Mouse (Mus musculus) neural tube, embryonic 15.5 days (tissue): Measurements from ENCODE around the gene Ppfia1. TPM values are rescaled to one million over a fixed set of nuclear protein-coding genes. Genes with fewer than 3 reads are reported as not detected.
A peak's percentile ranks its signal among the peaks of the same experiment; 100 is the strongest.

Experiments
- ATAC-seq: fragments of 200-750 bp; cut with Nextera tagmentation; 2 replicates; pipeline ENCODE4 v1.8.0; 2017; ENCODE audit warnings: mild to moderate bottlenecking, moderate TSS enrichment, moderate library complexity; ENCODE audit not compliant: low FRiP score
- H3K27ac ChIP-seq: fragments of 300-500 bp; sonication (generic); replicated peaks from 2 replicates; pipeline ENCODE4 v1.5.1; 2015; ENCODE audit warnings: mild to moderate bottlenecking, inconsistent platforms
- H3K27me3 ChIP-seq: fragments of 300-500 bp; sonication (generic); replicated peaks from 2 replicates; pipeline ENCODE4 v1.6.1; 2015; ENCODE audit warnings: inconsistent platforms
- H3K36me3 ChIP-seq: fragments of 300-500 bp; sonication (generic); 2 replicates; pipeline ENCODE4 v1.6.1; 2015; ENCODE audit warnings: inconsistent platforms
- H3K4me1 ChIP-seq: fragments of 300-500 bp; sonication (generic); 2 replicates; pipeline ENCODE4 v1.6.1; 2015; ENCODE audit warnings: inconsistent platforms
- H3K4me2 ChIP-seq: fragments of 300-500 bp; sonication (generic); 2 replicates; pipeline ENCODE4 v1.6.1; 2015; ENCODE audit warnings: inconsistent platforms, mild to moderate bottlenecking, moderate library complexity
- H3K4me3 ChIP-seq: fragments of 300-500 bp; sonication (generic); replicated peaks from 2 replicates; pipeline ENCODE4 v1.5.1; 2015; ENCODE audit warnings: mild to moderate bottlenecking, inconsistent platforms
- H3K9ac ChIP-seq: fragments of 300-500 bp; sonication (generic); replicated peaks from 2 replicates; pipeline ENCODE4 v1.6.1; 2015; ENCODE audit warnings: mild to moderate bottlenecking, inconsistent platforms
- H3K9me3 ChIP-seq: fragments of 300-500 bp; sonication (generic); replicated peaks from 2 replicates; pipeline ENCODE4 v1.6.1; 2016; ENCODE audit warnings: inconsistent platforms
- WGBS: fragments of 180-500 bp; shearing (Covaris S2); methylation state at CpG from one replicate; pipeline ENCODE4 v1.1.7; 2015; ENCODE audit warnings: mixed read lengths; 5-methylcytosine and 5-hydroxymethylcytosine counted together
- polyA plus RNA-seq: library from polyadenylated mRNA; unstranded; fragments of >200 nt; fragmentation: Nextera tagmentation; extraction: Ambion mirVana; gene quantifications from 2 replicates; pipeline ENCODE4 v1.2.1, GENCODE M21; 2015

The Ppfia1 gene
- polyA plus RNA-seq, 1 experiment from 2014 or later = 22.3 TPM

- Histone ChIP-seq H3K36me3 (no peaks in the 10 kb centered on the region), H3K4me1 (no peaks in the 10 kb centered on the region), H3K27me3 (no peaks in the 10 kb centered on the region), H3K27ac (no peak overlapping the region), H3K9me3 (no peaks in the 10 kb centered on the region), H3K4me2 (no peak overlapping the region), H3K4me3 (no peak overlapping the region), H3K9ac (no peak overlapping the region)
- ATAC-seq = no peak
- 72% methylated on average over 7 of the region's 7 CpGs for WGBS
Measured at GRCm38 (mm10) chr7:144569428-144569827, 15.9 kb upstream of the Ppfia1 start.

- Histone ChIP-seq H3K4me3 (no peak overlapping the region), H3K4me1 (no peaks in the 10 kb centered on the region), H3K27me3 (no peaks in the 10 kb centered on the region), H3K9ac (no peak overlapping the region), H3K36me3 (no peaks in the 10 kb centered on the region), H3K27ac (no peak overlapping the region), H3K9me3 (no peaks in the 10 kb centered on the region), H3K4me2 (no peak overlapping the region)
- no peak for ATAC-seq
Measured at GRCm38 (mm10) chr7:144568091-144568490, 14.6 kb upstream of the Ppfia1 start.

- Histone ChIP-seq H3K4me1 (no peaks in the 10 kb centered on the region), H3K27ac (no peak overlapping the region), H3K4me2 (no peak overlapping the region), H3K9me3 (no peaks in the 10 kb centered on the region), H3K4me3 (no peak overlapping the region), H3K27me3 (no peaks in the 10 kb centered on the region), H3K36me3 (no peaks in the 10 kb centered on the region), H3K9ac (no peak overlapping the region)
- no peak for ATAC-seq
- WGBS = 77% methylated on average over 3 of the region's 3 CpGs
Measured at GRCm38 (mm10) chr7:144566921-144567682, 13.6 kb upstream of the Ppfia1 start.

DNA sequence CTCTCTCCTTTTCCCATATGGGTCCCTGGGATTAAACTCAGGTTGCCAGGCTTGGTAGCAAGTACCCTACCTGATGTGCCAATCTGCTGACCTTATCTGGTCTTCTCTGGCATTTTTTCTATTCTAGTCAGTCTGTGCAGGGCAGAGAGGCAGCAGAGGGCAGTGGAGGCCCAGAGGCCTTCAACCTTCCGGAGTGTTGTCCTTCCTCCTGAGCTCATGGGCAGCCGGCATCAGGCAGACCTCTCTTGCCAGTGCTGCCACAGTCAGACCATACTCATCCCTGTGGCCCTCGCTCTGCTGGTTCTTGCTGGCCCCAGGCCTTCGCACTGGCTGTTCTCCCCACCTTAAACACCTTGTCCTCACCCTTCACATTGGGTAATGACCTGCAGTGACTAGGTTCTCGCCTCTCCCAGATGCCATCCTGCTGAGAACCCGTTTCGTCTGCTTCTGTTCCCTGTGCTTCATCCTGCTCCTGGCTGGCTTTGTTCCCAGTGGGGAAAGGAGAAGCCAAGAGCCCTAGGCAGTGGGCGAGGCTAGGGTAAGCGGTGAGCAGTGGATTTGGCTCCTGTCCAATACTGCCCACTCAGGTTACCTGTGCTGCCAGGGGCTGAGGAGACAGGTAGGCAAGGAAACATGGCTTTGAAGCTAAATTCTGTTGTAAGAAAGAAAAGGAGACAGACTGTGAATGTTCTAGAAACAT, 10.1 kb upstream of the Ppfia1 start:
- Histone ChIP-seq H3K36me3 (no peaks in the 10 kb centered on the region), H3K27me3 (no peaks in the 10 kb centered on the region), H3K4me2 (no peak overlapping the region), H3K4me3 (no peak overlapping the region), H3K9ac (no peak overlapping the region), H3K27ac (no peak overlapping the region), H3K4me1 (no peaks in the 10 kb centered on the region), H3K9me3 (no peaks in the 10 kb centered on the region)
- WGBS = 71% methylated on average over 9 of the region's 9 CpGs
- ATAC-seq = no peak

DNA sequence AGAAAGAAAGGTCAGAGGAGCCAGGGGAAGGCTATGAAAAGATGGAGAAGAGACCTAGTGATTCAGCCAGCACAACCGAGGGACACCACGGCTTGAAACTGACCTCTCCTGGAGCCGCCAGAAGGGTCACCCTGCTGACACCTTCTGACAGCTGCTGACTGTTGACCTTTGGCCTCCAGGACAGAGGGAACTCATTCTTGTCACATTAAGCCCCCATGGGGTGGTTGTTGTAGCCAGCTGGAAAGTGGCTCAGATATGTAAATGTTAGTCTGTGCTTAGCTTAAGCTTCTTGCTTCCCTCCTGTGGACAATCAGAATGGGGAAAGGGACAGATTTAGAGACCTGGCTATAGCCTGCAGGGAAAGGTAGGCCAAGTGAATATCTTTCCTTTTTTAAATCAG, 8.5 kb upstream of the Ppfia1 start:
- H3K4me1 ChIP-seq = no peaks in the 10 kb centered on the region
- 10% methylated on average over 3 of the region's 3 CpGs for WGBS
- H3K27ac ChIP-seq = no peak overlapping the region
- no peak overlapping the region for H3K9ac ChIP-seq
- H3K27me3 ChIP-seq = no peaks in the 10 kb centered on the region
- no peak overlapping the region for H3K4me3 ChIP-seq
- H3K4me2 ChIP-seq = no peak overlapping the region
- H3K9me3 ChIP-seq = no peaks in the 10 kb centered on the region
- no peaks in the 10 kb centered on the region for H3K36me3 ChIP-seq
- ATAC-seq = no peak

- Histone ChIP-seq H3K9me3 (no peaks in the 10 kb centered on the region), H3K36me3 (no peaks in the 10 kb centered on the region), H3K4me2 (no peak overlapping the region), H3K4me1 (no peaks in the 10 kb centered on the region), H3K27me3 (0 out of 2 replicates have a peak, but pooled peaks cover 2% of the 10 kb centered on the region), H3K9ac (no peak overlapping the region), H3K27ac (no peak overlapping the region), H3K4me3 (no peak overlapping the region)
- WGBS = 88% methylated on average over 4 of the region's 4 CpGs
- ATAC-seq = no peak
Measured at GRCm38 (mm10) chr7:144560594-144560993, 7.1 kb upstream of the Ppfia1 start.

- H3K27me3 ChIP-seq = 0 out of 2 replicates have a peak, but pooled peaks cover 7% of the 10 kb centered on the region
- no peak overlapping the region for H3K9ac ChIP-seq
- 52% methylated on average over 6 of the region's 6 CpGs for WGBS
- H3K4me3 ChIP-seq = no peak overlapping the region
- H3K36me3 ChIP-seq = no peaks in the 10 kb centered on the region
- H3K4me2 ChIP-seq = no peak overlapping the region
- peaks cover 5% of the 10 kb centered on the region for H3K4me1 ChIP-seq
- no peaks in the 10 kb centered on the region for H3K9me3 ChIP-seq
- ATAC-seq = no peak
- no peak overlapping the region for H3K27ac ChIP-seq
Measured at GRCm38 (mm10) chr7:144558552-144558951, 5.0 kb upstream of the Ppfia1 start.

DNA sequence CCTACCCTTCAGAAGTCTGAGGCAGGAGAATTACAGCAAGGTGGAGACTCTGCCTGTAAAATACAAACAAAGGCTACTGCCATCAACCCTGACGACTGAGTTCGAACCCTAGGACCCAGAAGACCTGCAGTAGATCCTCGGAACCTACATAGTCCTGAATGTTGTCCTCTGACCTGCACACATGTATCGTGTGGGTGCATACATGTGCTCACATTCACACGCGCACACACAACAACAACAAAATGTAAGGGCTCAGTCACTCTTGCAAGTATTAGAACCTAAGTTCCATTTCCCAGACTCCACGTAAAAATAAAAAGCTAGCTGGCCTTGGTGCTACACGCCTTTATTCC, 569 bp upstream of the Ppfia1 start:
- WGBS = 24% methylated on average over 8 of the region's 8 CpGs
- Histone ChIP-seq H3K36me3 (peaks cover 19% of the 10 kb centered on the region), H3K27ac (peak overlapping the region; percentile 85), H3K4me3 (peak overlapping the region; percentile 95), H3K27me3 (0 out of 2 replicates have a peak, but pooled peaks cover 7% of the 10 kb centered on the region), H3K4me1 (peaks cover 35% of the 10 kb centered on the region), H3K9ac (peak overlapping the region; percentile 74), H3K9me3 (no peaks in the 10 kb centered on the region), H3K4me2 (peak overlapping the region; percentile 78)
- peak; percentile 53; the same call in 1 of the 2 replicates for ATAC-seq

DNA sequence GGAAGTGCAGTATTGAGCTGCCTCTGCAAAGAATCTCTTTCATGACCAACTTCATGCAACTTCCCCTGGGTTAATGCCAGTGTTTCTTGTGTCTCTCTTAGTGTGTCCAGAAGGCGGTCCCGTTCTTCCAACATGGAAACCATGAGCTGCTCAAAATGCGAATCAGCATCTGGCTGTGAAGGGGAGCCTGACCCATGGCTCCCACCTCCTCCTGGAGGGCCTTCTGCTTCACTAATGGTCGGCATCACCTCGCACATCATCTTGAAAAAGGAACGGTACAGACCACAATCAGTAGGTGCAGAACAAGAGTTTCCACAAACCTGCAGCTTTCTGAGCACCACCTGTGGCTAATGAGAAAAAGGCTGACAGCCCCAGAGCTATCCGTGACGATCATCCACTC, 1.3 kb downstream of the Ppfia1 start:
- Histone ChIP-seq H3K9ac (peak overlapping the region; percentile 93), H3K9me3 (no peaks in the 10 kb centered on the region), H3K4me1 (peaks cover 35% of the 10 kb centered on the region), H3K27ac (no peak overlapping the region), H3K27me3 (0 out of 2 replicates have a peak, but pooled peaks cover 7% of the 10 kb centered on the region), H3K36me3 (peaks cover 23% of the 10 kb centered on the region), H3K4me2 (peak overlapping the region; percentile 78), H3K4me3 (peak overlapping the region; percentile 95)
- no peak for ATAC-seq
- 92% methylated on average over 8 of the region's 8 CpGs for WGBS

GRCm38 (mm10) chr7:144550811-144551210, 2.7 kb downstream of the Ppfia1 start:
- no peak overlapping the region for H3K9ac ChIP-seq
- no peak for ATAC-seq
- no peaks in the 10 kb centered on the region for H3K9me3 ChIP-seq
- 0 out of 2 replicates have a peak, but pooled peaks cover 7% of the 10 kb centered on the region for H3K27me3 ChIP-seq
- no peak overlapping the region for H3K27ac ChIP-seq
- peaks cover 27% of the 10 kb centered on the region for H3K36me3 ChIP-seq
- no peak overlapping the region for H3K4me3 ChIP-seq
- H3K4me2 ChIP-seq = no peak overlapping the region
- H3K4me1 ChIP-seq = peaks cover 38% of the 10 kb centered on the region
- 88% methylated on average over 1 of the region's 1 CpGs for WGBS

GRCm38 (mm10) chr7:144549904-144550566, 3.5 kb downstream of the Ppfia1 start:
- Histone ChIP-seq H3K4me2 (no peak overlapping the region), H3K27me3 (no peaks in the 10 kb centered on the region), H3K4me3 (no peak overlapping the region), H3K9me3 (no peaks in the 10 kb centered on the region), H3K36me3 (peaks cover 27% of the 10 kb centered on the region), H3K4me1 (peaks cover 41% of the 10 kb centered on the region), H3K27ac (no peak overlapping the region), H3K9ac (no peak overlapping the region)
- WGBS = 99% methylated on average over 2 of the region's 2 CpGs
- ATAC-seq = no peak

DNA sequence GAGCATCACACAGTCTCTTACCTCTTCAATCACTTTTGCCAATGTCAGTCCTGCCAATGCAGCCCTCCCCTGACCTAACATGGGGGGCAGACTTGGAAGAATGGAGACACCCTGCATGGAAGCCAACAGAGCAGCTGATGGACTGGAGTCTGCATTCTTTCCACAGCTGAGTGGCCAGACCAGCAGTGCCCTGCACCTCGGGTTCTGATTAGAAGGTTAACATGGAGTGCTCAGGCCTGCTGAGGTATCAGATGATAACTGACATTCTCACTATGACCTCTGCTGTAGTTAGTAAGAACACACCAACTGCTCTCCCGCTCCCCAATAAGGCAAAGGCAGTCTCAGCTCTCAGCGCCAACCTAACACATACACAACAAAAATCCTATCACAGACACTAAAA, 8.3 kb downstream of the Ppfia1 start:
- no peak overlapping the region for H3K4me2 ChIP-seq
- H3K4me3 ChIP-seq = no peak overlapping the region
- peaks cover 16% of the 10 kb centered on the region for H3K36me3 ChIP-seq
- H3K9ac ChIP-seq = no peak overlapping the region
- no peaks in the 10 kb centered on the region for H3K9me3 ChIP-seq
- no peaks in the 10 kb centered on the region for H3K27me3 ChIP-seq
- ATAC-seq = no peak
- WGBS = 92% methylated on average over 3 of the region's 3 CpGs
- H3K27ac ChIP-seq = no peak overlapping the region
- peaks cover 8% of the 10 kb centered on the region for H3K4me1 ChIP-seq
